Mouse (Mus musculus) embryonic fibroblast, embryonic 13.5 days (primary cell): ENCODE results near the gene Tbc1d4. TPM values are rescaled to one million over a fixed set of nuclear protein-coding genes. Genes with fewer than 3 reads are reported as not detected.
A peak's percentile ranks its signal among the peaks of the same experiment; 100 is the strongest.

Experiments
- H3K27ac ChIP-seq: 2 replicates; pipeline ENCODE4 v1.5.1; 2012; ENCODE audit warnings: low read length, control low read depth, inconsistent platforms; ENCODE audit not compliant: insufficient read depth
- H3K4me1 ChIP-seq: 2 replicates; pipeline ENCODE4 v1.6.1; 2011; ENCODE audit warnings: low read length; ENCODE audit not compliant: control insufficient read depth, insufficient read depth
- H3K4me3 ChIP-seq: 2 replicates; pipeline ENCODE4 v1.5.1; 2011; ENCODE audit warnings: mild to moderate bottlenecking, control low read depth, low read length; ENCODE audit not compliant: insufficient read depth
- CTCF ChIP-seq: IDR thresholded peaks from 2 replicates; pipeline ENCODE4 v1.5.1; 2011; ENCODE audit warnings: mild to moderate bottlenecking, control low read depth, low read length, moderate library complexity, borderline replicate concordance; ENCODE audit not compliant: insufficient read depth
- POLR2A ChIP-seq: IDR thresholded peaks from 2 replicates; pipeline ENCODE4 v1.6.1; 2011; ENCODE audit warnings: low read depth, mild to moderate bottlenecking, control low read depth, low read length, moderate library complexity
- polyA plus RNA-seq: library from polyadenylated mRNA; stranded (reverse); fragments of >200 nt; gene quantifications from 2 replicates; pipeline ENCODE4 v1.2.4, GENCODE M21; 2011; ENCODE audit warnings: low read depth; ENCODE audit not compliant: missing spikeins, insufficient read length

Gene Tbc1d4
- polyA plus RNA-seq, 1 experiment = 3.2 TPM

- Histone ChIP-seq H3K4me3 (no peak overlapping the region), H3K27ac (no peak overlapping the region), H3K4me1 (no peaks in the 10 kb centered on the region)
- TF ChIP-seq CTCF = peak; percentile 41; the same call in 1 of the 2 replicates
- TF ChIP-seq POLR2A = no peak
Measured at GRCm38 (mm10) chr14:101482270-101482669, 126.7 kb downstream of the Tbc1d4 start.

- no peak overlapping the region for H3K4me3 ChIP-seq
- no peak for TF ChIP-seq POLR2A
- no peak for TF ChIP-seq CTCF
- H3K4me1 ChIP-seq = no peaks in the 10 kb centered on the region
- no peak overlapping the region for H3K27ac ChIP-seq
Measured at GRCm38 (mm10) chr14:101481165-101481564, 127.8 kb downstream of the Tbc1d4 start.

- no peak overlapping the region for H3K27ac ChIP-seq
- no peaks in the 10 kb centered on the region for H3K4me1 ChIP-seq
- TF ChIP-seq POLR2A (no peak), CTCF (no peak)
- H3K4me3 ChIP-seq = no peak overlapping the region
Measured at GRCm38 (mm10) chr14:101480541-101480940, 128.4 kb downstream of the Tbc1d4 start.

- Histone ChIP-seq H3K4me3 (no peak overlapping the region), H3K4me1 (no peaks in the 10 kb centered on the region), H3K27ac (no peak overlapping the region)
- TF ChIP-seq POLR2A = no peak
- TF ChIP-seq CTCF = no peak
Measured at GRCm38 (mm10) chr14:101477827-101478220, 131.2 kb downstream of the Tbc1d4 start.

GRCm38 (mm10) chr14:101477081-101477826 lies 131.7 kb downstream of the Tbc1d4 start:
- TF ChIP-seq CTCF = no peak
- no peak for TF ChIP-seq POLR2A
- Histone ChIP-seq H3K27ac (no peak overlapping the region), H3K4me1 (no peaks in the 10 kb centered on the region), H3K4me3 (no peak overlapping the region)

GRCm38 (mm10) chr14:101469475-101470093 lies 139.4 kb downstream of the Tbc1d4 start:
- Histone ChIP-seq H3K27ac (no peak overlapping the region), H3K4me3 (no peak overlapping the region), H3K4me1 (peaks cover 3% of the 10 kb centered on the region; the same call in 1 of the 2 replicates)
- no peak for TF ChIP-seq POLR2A
- no peak for TF ChIP-seq CTCF

GRCm38 (mm10) chr14:101468143-101468542 lies 140.8 kb downstream of the Tbc1d4 start:
- TF ChIP-seq CTCF (no peak), POLR2A (no peak)
- no peak overlapping the region for H3K27ac ChIP-seq
- peaks cover 3% of the 10 kb centered on the region; the same call in 1 of the 2 replicates for H3K4me1 ChIP-seq
- no peak overlapping the region for H3K4me3 ChIP-seq

GRCm38 (mm10) chr14:101467532-101467931 lies 141.5 kb downstream of the Tbc1d4 start:
- Histone ChIP-seq H3K27ac (no peak overlapping the region), H3K4me1 (peaks cover 3% of the 10 kb centered on the region; the same call in 1 of the 2 replicates), H3K4me3 (no peak overlapping the region)
- no peak for TF ChIP-seq CTCF
- TF ChIP-seq POLR2A = no peak

- H3K27ac ChIP-seq = no peak overlapping the region
- H3K4me3 ChIP-seq = no peak overlapping the region
- TF ChIP-seq CTCF (no peak), POLR2A (no peak)
- peaks cover 3% of the 10 kb centered on the region; the same call in 1 of the 2 replicates for H3K4me1 ChIP-seq
Measured at GRCm38 (mm10) chr14:101466521-101466920, 142.5 kb downstream of the Tbc1d4 start.

GRCm38 (mm10) chr14:101465893-101466292 lies 143.1 kb downstream of the Tbc1d4 start:
- H3K27ac ChIP-seq = no peak overlapping the region
- no peaks in the 10 kb centered on the region for H3K4me1 ChIP-seq
- TF ChIP-seq POLR2A (no peak), CTCF (no peak)
- H3K4me3 ChIP-seq = no peak overlapping the region
